Mouse (Mus musculus): ENCODE results near the gene Rhpn2. TPM values are rescaled to one million over a fixed set of nuclear protein-coding genes. Genes with fewer than 3 reads are reported as not detected.

The Rhpn2 gene
- polyA plus RNA-seq, 1 experiment from 2014 or later: not detected

GRCm38 (mm10) chr7:35362868-35363267 is 28.9 kb downstream of the Rhpn2 start:
- Histone ChIP-seq H3K79me2 (ENCODE audit: inconsistent target) (no peaks in the 10 kb centered on the region), H3K27ac (no peak overlapping the region), H3K36me3 (ENCODE audit: inconsistent target) (no peaks in the 10 kb centered on the region), H3K4me3 (ENCODE audit: inconsistent target) (no peak overlapping the region)
- 85% methylated on average over 5 of the region's 5 CpGs for WGBS (ENCODE audit: missing documents)

DNA sequence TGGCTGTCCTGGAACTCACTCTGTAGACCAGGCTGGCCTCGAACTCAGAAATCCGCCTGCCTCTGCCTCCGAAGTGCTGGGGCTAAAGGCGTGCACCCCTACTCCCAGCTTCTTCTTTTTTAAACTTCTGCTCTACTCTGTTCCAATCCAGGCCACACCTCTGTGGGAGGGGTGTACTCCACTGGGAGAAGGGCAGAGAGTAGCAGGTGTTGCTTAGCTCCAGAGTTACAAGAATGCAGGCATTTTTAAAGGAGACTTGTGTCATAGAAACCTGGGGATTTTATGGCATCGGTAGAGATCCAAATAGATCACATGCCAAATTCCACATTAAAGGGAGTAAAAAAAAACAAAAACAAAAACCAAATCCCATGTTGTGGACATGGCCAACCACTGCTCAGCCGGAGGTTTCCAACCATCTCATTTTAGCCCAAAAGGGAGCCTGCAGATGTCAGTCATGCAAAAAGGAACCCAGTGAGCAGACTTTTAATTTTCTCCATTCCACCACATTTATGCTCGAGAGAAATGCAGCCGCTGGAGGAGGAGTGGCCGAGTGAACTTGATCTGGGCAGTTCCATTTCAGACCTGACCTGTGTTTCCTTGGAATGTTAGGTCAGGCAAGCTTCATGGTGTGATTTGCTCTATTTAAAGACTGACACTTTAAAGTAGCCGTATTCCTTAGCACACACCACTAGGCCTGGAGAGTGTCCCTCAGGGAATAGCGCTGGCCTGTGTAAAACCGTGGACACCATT is 31.4 kb downstream of the Rhpn2 start:
- Histone ChIP-seq H3K79me2 (ENCODE audit: inconsistent target) (no peaks in the 10 kb centered on the region), H3K36me3 (ENCODE audit: inconsistent target) (no peaks in the 10 kb centered on the region), H3K27ac (no peak overlapping the region), H3K4me3 (ENCODE audit: inconsistent target) (no peak overlapping the region)
- 85% methylated on average over 12 of the region's 12 CpGs for WGBS (ENCODE audit: missing documents)

- 92% methylated on average over 14 of the region's 14 CpGs for WGBS (ENCODE audit: missing documents)
- Histone ChIP-seq H3K4me3 (ENCODE audit: inconsistent target) (no peak overlapping the region), H3K79me2 (ENCODE audit: inconsistent target) (no peaks in the 10 kb centered on the region), H3K27ac (no peak overlapping the region), H3K36me3 (ENCODE audit: inconsistent target) (no peaks in the 10 kb centered on the region)
These were observed 37.1 kb downstream of the Rhpn2 start for GRCm38 (mm10) chr7:35371096-35371495.

DNA sequence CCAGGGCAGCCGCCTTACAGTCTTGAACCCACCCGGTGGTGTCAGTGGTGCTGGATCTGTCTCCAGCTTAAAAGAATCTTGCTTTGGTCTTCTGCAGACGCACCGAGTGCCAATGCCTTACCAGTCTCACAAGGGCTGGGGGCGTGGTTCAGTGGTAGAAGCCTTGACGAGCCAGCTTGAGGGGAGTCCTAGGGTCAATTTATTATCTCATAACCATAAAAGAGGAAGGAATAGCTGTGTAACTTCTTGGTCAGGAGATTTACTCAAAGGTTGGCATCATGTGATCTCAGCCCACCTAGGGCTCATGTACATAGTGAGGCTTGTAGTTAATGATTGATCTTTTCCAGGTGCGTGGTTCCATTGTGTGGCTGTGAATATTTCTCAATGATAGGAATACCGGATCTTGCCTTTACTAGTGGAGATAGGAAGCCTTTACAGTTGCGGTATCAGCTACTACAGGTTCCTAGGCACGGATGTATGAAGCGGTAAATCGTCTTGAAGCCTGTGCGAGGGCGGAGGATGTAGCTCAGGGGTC is 38.6 kb downstream of the Rhpn2 start:
- no peak overlapping the region for H3K27ac ChIP-seq
- no peak overlapping the region for H3K4me3 ChIP-seq (ENCODE audit: inconsistent target)
- 83% methylated on average over 14 of the region's 14 CpGs for WGBS (ENCODE audit: missing documents)
- no peaks in the 10 kb centered on the region for H3K79me2 ChIP-seq (ENCODE audit: inconsistent target)
- H3K36me3 ChIP-seq (ENCODE audit: inconsistent target): no peaks in the 10 kb centered on the region

DNA sequence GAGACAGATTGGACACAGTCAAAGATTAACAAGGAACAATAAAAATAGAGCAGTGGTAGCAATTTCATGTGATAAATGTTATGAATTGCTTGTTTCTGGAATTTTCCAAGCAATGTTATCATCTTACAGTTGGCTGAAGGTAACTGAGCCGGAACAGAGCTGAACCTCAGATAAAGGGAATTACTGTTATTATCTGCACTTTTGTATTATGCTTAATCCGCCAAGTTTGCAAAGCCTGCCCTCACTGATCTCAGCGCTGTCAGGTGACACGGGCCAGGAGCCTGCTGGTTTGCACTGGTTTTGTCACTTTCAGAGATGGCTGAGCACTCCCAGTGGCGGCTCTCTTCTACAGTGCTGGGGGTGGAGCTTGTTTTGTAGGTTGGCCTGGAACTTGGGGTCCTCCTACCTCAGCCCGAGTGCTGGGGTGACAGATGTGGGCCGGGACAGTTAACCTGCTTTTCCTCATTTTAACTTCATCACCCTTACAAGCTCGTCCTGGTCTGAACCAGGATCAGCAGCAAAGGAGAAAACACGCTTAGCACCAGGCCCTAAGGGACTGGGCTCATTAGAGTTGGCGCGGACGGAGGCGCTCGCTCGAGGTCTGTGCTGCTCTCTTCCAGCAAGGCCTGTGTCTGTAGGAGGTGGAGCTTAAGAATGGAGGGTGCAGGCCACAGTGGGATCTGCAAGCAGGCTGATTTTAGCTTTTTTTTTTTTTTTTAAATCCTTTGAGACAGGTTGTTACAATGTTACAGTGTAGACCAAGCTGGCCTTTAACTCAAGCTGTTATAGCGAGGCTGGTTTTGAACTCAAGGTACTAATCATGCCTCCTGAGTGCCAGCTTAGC is 39.4 kb downstream of the Rhpn2 start:
- Histone ChIP-seq H3K27ac (no peak overlapping the region), H3K36me3 (ENCODE audit: inconsistent target) (no peaks in the 10 kb centered on the region), H3K4me3 (ENCODE audit: inconsistent target) (no peak overlapping the region), H3K79me2 (ENCODE audit: inconsistent target) (no peaks in the 10 kb centered on the region)
- WGBS (ENCODE audit: missing documents): 78% methylated on average over 16 of the region's 16 CpGs

GRCm38 (mm10) chr7:35374265-35374664 is 40.3 kb downstream of the Rhpn2 start:
- H3K27ac ChIP-seq: no peak overlapping the region
- no peaks in the 10 kb centered on the region for H3K79me2 ChIP-seq (ENCODE audit: inconsistent target)
- H3K36me3 ChIP-seq (ENCODE audit: inconsistent target): no peaks in the 10 kb centered on the region
- H3K4me3 ChIP-seq (ENCODE audit: inconsistent target): no peak overlapping the region
- 85% methylated on average over 7 of the region's 7 CpGs for WGBS (ENCODE audit: missing documents)

GRCm38 (mm10) chr7:35376623-35377022 is 42.7 kb downstream of the Rhpn2 start:
- no peaks in the 10 kb centered on the region for H3K79me2 ChIP-seq (ENCODE audit: inconsistent target)
- 91% methylated on average over 9 of the region's 9 CpGs for WGBS (ENCODE audit: missing documents)
- H3K27ac ChIP-seq: no peak overlapping the region
- H3K36me3 ChIP-seq (ENCODE audit: inconsistent target): no peaks in the 10 kb centered on the region
- H3K4me3 ChIP-seq (ENCODE audit: inconsistent target): no peak overlapping the region

GRCm38 (mm10) chr7:35379492-35380119 is 45.6 kb downstream of the Rhpn2 start:
- Histone ChIP-seq H3K4me3 (ENCODE audit: inconsistent target) (no peak overlapping the region), H3K36me3 (ENCODE audit: inconsistent target) (no peaks in the 10 kb centered on the region), H3K27ac (no peak overlapping the region), H3K79me2 (ENCODE audit: inconsistent target) (no peaks in the 10 kb centered on the region)
- WGBS (ENCODE audit: missing documents): 29% methylated on average over 16 of the region's 16 CpGs

GRCm38 (mm10) chr7:35380351-35380750 is 46.4 kb downstream of the Rhpn2 start:
- no peak overlapping the region for H3K27ac ChIP-seq
- H3K4me3 ChIP-seq (ENCODE audit: inconsistent target): no peak overlapping the region
- WGBS (ENCODE audit: missing documents): 95% methylated on average over 8 of the region's 8 CpGs
- H3K79me2 ChIP-seq (ENCODE audit: inconsistent target): no peaks in the 10 kb centered on the region
- no peaks in the 10 kb centered on the region for H3K36me3 ChIP-seq (ENCODE audit: inconsistent target)

DNA sequence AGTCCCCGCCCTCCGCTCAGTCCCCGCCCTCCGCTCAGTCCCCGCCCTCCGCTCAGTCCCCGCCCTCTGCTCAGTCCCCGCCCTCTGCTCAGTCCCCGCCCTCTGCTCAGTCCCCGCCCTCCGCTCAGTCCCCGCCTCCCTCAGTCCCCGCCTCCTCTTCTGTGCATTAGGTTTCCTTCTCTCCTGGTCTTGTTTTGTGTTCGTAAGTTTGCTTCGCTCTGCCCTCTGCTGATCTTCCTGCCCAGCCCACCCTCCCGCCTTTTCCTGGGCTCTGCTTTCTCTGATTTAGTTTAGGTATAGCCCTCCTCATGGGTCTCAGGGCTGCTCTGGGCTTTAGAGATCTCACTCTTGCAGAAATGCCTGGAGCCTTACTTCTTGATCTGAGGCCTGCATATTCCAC is 47.9 kb downstream of the Rhpn2 start:
- Histone ChIP-seq H3K79me2 (ENCODE audit: inconsistent target) (no peaks in the 10 kb centered on the region), H3K27ac (no peak overlapping the region), H3K36me3 (ENCODE audit: inconsistent target) (no peaks in the 10 kb centered on the region), H3K4me3 (ENCODE audit: inconsistent target) (no peak overlapping the region)
- 89% methylated on average over 8 of the region's 16 CpGs for WGBS (ENCODE audit: missing documents)

DNA sequence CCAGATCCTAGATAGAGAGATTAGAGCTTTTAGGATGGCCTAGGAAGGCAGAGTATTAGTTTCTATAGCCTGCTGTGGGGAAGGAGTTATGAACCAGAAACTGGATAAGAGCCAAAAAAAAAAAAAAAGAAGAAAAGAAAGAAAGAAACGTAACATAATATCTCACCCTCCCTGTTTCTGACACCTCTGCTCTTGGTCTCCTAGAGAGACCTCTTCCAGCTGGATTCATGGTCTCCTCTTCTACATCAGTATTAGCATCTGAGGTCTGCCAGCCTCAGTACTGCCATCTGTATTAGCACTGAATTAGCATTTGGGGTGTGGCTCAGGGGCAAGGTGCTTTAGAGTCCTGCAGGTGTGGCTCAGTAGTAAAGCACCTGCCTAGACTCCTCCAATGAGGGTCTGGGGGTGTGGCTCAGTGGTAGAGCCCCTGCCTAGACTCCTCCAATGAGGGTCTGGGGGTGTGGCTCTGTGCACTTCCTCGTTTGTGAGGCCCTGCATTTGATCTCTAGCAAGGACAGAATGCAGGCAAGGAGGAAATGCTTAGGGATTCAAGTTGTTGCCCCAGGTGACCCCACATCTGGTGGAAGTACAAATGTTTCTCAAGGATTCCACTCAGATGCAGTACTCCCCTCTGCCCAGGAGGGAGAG is 48.9 kb downstream of the Rhpn2 start:
- Histone ChIP-seq H3K36me3 (ENCODE audit: inconsistent target) (no peaks in the 10 kb centered on the region), H3K4me3 (ENCODE audit: inconsistent target) (no peak overlapping the region), H3K79me2 (ENCODE audit: inconsistent target) (no peaks in the 10 kb centered on the region), H3K27ac (no peak overlapping the region)
- 23% methylated on average over 2 of the region's 2 CpGs for WGBS (ENCODE audit: missing documents)

- no peak overlapping the region for H3K4me3 ChIP-seq (ENCODE audit: inconsistent target)
- WGBS (ENCODE audit: missing documents): 72% methylated on average over 6 of the region's 6 CpGs
- no peak overlapping the region for H3K27ac ChIP-seq
- no peaks in the 10 kb centered on the region for H3K79me2 ChIP-seq (ENCODE audit: inconsistent target)
- no peaks in the 10 kb centered on the region for H3K36me3 ChIP-seq (ENCODE audit: inconsistent target)
These were observed 52.6 kb downstream of the Rhpn2 start for GRCm38 (mm10) chr7:35386525-35386952.

DNA sequence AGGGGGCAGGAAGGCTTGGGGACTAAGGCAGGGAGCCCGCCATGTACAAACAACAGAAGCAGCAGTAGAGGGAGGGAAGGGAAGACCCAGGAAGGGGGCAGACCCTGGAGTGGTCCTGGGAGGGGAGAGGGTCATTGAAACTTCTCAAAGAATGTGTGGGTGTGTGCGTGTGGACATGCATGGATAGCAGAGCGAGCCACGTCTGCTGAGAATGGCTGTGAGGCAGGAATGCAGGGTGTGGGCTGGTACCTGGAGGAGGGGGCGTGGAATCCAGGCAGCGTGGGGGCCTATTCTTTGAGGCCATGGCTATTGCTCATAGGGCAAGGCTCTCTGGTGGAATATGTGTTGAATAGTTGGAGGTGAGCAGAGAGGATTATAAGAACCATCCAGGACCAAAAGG is 54.7 kb downstream of the Rhpn2 start:
- peaks cover 9% of the 10 kb centered on the region; the same call in 1 of the 2 replicates for H3K36me3 ChIP-seq (ENCODE audit: inconsistent target)
- H3K79me2 ChIP-seq (ENCODE audit: inconsistent target): no peaks in the 10 kb centered on the region
- no peak overlapping the region for H3K4me3 ChIP-seq (ENCODE audit: inconsistent target)
- 94% methylated on average over 6 of the region's 6 CpGs for WGBS (ENCODE audit: missing documents)
- H3K27ac ChIP-seq: no peak overlapping the region

GRCm38 (mm10) chr7:35392935-35393334 is 59.0 kb downstream of the Rhpn2 start:
- H3K27ac ChIP-seq: no peak overlapping the region
- WGBS (ENCODE audit: missing documents): 89% methylated on average over 4 of the region's 5 CpGs

More at GRCm38 (mm10) chr7:35392935-35393334, 59.0 kb downstream of the Rhpn2 start:
- Histone ChIP-seq H3K36me3 (ENCODE audit: inconsistent target) (peaks cover 19% of the 10 kb centered on the region; the same call in 1 of the 2 replicates), H3K4me3 (ENCODE audit: inconsistent target) (no peak overlapping the region), H3K79me2 (ENCODE audit: inconsistent target) (no peaks in the 10 kb centered on the region)

All from macrophage (primary cell).